Mouse (Mus musculus): ENCODE data around the gene Olfr1324.
"Not testable (repeated sequence)": the region's sequence is repeated elsewhere in the genome, so short reads cannot be mapped to it uniquely, and the experiment has no call there.

The Olfr1324 gene

DNA sequence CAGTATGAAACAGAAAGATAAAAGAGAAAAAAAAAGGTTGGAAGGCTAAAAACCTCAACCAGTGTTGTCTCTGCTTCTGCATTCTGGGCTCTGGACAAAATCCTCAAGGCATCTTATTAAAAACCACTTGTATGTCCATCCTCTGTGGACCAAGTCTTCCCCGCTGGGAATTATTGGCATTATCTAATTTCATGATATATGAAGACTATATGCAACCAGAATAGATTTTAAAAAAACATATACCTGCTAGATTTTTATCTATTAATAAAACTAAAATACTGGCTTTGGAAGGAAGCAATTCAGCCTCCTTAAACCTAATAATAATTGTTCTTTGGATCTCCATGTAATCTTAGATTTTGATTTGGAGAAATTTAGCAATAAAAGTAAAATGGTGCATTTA is at the start of gene Olfr1324:
TSS of gene Olfr1324 (minus strand) at position 101 of the 400 bp plus-strand sequence.
- DNase-seq: no peak

DNA sequence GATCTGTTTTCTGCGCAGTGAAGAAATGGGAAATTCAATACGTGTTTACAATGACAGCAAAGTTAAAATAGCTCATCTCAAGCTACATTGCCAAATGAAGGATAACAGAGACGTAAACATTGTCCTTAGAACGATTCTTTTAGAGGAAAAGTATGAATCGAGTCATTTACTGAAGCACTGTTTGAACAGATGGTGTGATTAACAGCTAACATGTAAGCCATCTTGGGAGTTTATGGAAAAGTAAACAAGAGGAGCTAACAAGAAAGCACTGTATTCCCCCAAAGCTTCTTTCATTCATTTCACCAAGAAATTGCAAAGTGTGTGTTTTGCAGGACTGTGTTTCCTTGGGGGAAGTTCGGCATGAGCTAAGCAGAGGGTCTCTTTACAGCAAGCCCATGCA is 42.0 kb upstream of the Olfr1324 start:
- DNase-seq: not testable (repeated sequence)

DNA sequence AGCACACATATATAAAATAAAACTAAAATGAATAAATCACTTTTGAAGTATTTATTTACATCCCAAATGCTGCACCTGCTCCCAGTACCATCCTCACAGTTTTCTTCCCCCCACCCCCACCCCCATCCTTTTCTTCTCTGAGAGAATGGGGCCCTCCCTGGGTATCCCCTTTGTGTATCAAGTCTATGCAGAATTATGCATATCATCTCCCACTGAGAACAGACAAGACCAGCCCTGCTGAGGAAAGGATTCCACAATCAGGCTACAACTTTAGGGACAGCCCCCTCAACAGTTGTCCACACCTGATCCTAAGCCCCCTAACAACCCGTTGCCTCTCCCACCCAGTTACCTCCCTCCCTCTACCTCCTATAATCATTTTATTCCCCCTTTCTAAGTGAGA is 27.8 kb upstream of the Olfr1324 start:
- DNase-seq: no peak

DNA sequence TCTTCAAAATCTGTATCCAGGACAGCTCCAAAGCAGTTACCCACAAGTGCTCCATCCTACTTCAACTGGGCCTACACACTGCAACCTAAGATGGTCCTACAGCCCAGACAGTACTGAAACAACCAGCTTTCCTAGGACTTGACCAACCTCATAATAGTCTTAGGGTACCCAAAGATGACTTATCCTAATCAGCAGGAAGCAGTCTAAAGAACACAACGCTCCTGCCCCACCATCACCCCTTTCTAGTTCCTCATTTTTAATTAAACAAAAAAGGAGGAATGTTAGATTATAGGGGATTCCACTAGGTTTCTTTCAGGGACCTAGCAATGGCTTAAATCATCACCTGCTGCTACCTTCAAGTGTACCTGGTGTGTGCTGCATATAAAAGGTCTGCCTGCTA is 15.1 kb upstream of the Olfr1324 start:
- no peak for DNase-seq

DNA sequence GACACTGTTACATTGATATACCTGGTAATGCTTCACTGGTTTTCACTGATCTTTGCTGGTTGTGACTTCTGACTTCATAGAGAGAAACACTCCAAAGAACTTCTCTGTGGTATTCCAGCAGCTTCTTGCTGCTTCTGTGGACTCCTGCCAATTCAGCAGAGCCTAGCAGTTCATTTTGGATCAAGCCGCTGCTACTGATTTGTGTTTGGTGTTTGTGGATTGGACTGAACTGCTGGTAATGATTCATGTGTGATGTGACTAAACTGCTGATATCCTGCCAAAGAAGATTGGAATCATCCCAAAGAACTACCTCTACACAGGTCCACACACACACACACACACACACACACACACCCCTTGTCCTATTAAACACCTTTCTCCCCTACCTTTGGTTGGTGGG is 14.4 kb upstream of the Olfr1324 start:
- DNase-seq: no peak

DNA sequence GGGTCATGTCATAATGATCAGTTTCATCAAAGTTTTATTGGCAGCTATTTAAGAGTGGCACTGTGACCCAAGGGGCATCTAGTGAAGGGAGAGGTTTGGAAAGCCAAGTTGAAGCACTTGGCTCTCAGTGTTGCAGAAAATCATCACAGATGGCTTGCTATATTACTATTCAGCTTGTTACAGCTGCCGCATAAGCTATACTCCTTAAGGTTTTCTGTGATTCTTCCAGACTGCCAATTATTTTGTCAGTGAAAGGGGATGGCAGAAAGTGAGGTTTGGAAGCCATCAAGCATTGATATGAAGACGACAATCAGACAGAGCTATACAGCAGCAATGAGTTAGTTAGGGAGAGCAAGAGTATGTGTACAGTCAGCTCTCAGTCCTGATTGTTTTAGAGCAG is 4.2 kb upstream of the Olfr1324 start:
- no peak for DNase-seq

DNA sequence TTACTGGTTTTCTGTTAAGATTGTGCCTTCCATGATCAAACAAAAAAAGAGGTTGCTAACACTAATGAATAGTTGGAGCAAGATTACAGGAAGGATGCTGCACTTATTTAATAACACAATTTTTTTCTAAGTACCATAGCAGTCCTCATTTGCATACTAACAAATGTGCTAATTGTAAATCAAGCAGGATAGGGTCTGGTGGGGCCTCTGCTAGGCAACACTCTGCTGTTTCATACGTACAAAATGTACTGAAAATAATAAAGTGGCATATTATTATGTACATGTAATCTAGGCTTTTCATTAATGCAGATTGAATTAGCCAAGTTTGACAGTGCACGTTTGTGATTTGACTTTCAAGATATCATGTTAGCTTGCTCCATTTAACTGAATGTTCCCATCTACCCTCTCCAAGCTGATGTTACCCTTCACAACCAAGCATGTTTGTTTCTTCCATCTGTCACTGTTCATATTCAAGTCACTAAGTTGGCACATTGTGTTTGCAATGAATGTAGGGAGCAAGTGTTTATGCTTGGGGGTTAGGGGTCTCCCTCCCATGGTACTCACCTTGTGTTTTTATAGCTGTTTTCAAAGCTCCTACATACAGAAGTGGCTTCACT is 478 bp downstream of the Olfr1324 start:
- DNase-seq: no peak

DNA sequence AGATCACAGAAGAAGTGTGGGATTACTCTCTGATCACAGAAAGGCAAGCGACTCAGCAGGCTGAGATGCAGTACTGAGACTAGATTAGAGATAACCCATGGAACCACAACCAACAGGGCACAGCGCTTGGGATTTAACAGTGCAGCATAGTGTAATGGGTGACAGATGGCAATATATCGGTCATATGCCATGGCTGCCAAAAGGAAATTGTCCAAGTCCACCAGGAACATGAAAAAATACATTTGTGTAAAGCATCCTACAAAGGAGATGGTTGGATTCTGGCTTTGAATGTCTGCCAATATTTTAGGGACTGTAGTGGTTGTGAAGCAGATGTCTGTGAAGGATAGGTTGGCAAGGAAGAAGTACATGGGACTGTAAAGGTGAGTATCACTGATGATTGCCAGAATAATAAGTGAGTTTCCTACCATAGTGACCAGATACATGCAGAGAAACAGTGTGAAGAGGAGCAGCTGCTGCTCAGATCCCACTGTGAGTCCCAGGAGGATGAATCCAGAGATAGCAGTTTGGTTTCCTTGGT is 2.3 kb downstream of the Olfr1324 start:
- peak; percentile 89 for DNase-seq

DNA sequence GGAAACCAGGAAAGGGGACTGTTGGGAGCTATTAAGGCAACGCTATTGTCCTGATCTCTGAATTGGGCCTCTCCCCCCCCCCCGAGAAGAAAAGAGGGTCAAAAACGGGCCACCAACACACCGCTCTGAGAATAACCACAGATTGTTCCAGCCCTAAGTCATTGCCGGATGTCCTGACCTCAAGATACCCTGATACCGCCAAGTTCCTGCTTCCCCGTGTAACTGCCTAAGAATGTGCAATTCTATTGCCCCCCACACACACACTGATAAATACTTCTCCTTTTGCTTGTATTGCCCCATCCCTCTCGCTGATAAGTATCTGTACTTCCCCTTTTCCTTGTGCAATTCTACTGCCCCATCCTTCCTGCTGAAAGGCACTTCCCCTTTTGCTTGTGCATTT is 17.9 kb downstream of the Olfr1324 start:
- not testable (repeated sequence) for DNase-seq

DNA sequence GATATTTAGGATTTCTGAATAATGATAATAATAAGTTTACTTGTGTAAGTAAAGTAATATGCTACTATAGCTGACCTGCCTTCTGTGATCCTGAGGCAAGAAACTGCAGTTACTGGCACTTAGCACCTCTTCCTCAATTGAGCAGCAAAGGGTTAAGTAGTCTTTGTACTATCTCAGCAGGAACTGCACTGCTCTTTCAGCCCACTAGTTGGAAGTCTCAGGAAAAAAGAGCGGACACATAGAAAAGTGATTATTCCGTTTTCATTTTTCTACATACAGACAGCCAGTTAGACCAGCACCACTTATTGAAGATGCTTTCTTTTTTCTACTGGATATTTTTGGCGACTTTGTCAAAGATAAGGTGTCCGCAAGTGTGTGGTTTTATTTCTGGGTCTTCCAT is 37.7 kb downstream of the Olfr1324 start:
- not testable (repeated sequence) for DNase-seq

DNA sequence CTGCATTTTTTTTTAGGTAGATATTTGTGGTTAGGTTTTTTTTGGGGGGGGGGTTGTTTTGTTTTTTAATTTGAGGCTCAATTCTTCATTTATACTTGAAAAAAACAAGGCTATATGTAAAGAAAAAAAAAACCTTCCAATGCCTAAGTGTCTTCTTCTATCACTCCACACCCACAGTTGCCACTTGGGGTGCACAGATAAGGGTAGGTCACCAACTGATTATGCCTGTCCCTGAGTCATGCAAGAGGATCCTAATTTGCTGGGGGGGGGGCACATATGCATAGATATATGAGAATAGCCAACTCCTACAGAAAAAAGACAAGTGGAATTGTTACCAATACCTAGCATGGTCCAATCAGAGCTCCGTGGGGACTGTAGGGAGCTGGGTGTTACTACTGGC is 53.3 kb downstream of the Olfr1324 start:
- no peak for DNase-seq

All from cerebellum, adult 9-10 months (tissue).